Mouse (Mus musculus) heart, postnatal 14 days (tissue): Measurements from ENCODE around the gene Olfr740. TPM values are rescaled to one million over a fixed set of nuclear protein-coding genes. Genes with fewer than 3 reads are reported as not detected.

Experiments
- DNase-seq, 2 experiments: peaks; one replicate each; pipeline ENCODE4 v3.0.0; 2021 to 2022
- intact Hi-C: fragments of 180-260 bp; cut with DNase I; formaldehyde crosslinking; loops from one replicate; pipeline ENCODE4 v1.15.1; 2025
- long read RNA-seq, 2 experiments: library from polyadenylated mRNA; stranded (forward); transcript quantifications; one replicate each; pipeline ENCODE4 v2.0.0; 2021
- total RNA-seq, 2 experiments: library from RNA; stranded (reverse); gene quantifications; 2 replicates each; pipeline ENCODE4 v1.2.3; 2021

Gene Olfr740
- not detected for total RNA-seq
- long read RNA-seq, experiment 1: 0 reads
- long read RNA-seq, experiment 2: 0 reads

DNA sequence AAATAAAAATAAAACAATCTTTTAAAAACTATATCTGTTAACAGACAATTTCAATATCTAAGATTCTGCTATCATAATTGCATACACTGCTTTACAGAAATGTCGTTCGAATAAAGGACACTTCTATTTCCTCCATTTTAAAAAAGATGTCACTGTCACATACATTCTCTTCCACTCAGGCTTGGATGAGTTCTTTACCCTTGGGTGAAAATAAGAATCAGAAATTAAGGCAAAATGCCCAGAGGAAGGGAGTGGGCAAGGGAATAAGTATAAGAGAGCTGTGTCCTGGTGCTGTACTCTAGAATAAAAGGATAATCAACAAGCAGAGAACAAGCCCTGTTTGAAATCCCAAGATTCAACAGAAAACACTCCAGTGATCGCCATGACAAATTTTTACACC, at the start of gene Olfr740:
Olfr740 (plus strand) TSS at position 301 of the 400 bp plus-strand sequence.
- intact Hi-C loops: no loop called here
- DNase-seq: no peak

- DNase-seq: no peak
- intact Hi-C loops: no loop called here
Measured at GRCm38 (mm10) chr14:50407268-50407667, 38.1 kb upstream of the Olfr740 start, which contains the start of gene Olfr738. Gene Olfr738 (plus strand): TSS chr14:50407568.

DNA sequence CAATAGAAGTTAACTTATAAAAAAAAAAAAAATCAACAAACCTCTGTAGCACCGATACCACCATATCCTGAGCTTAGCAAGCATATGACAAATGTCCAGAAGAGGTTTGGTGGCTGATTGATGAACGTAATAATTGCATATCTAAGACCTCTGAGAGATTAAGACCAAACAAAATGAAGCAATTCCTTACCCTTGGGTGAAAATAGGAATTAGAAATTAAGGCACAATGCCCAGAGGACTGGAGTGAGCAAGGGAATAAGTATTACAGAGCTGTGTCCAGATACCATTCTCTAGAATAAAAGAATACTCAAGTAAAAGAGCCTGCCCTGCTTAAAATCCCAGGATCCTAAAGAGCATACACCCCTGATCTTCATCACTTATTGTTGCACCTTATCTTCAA, 27.0 kb upstream of the Olfr740 start, which contains the start of gene Olfr739:
Olfr739 (plus strand) TSS at position 301 of the 400 bp plus-strand sequence.
- no peak for DNase-seq
- intact Hi-C loops: no loop called here

- DNase-seq: no peak
- intact Hi-C loops: no loop called here
Measured at GRCm38 (mm10) chr14:50472438-50472837, 27.1 kb downstream of the Olfr740 start, which contains the start of gene Olfr741. Gene Olfr741 (plus strand): TSS chr14:50472738.

DNA sequence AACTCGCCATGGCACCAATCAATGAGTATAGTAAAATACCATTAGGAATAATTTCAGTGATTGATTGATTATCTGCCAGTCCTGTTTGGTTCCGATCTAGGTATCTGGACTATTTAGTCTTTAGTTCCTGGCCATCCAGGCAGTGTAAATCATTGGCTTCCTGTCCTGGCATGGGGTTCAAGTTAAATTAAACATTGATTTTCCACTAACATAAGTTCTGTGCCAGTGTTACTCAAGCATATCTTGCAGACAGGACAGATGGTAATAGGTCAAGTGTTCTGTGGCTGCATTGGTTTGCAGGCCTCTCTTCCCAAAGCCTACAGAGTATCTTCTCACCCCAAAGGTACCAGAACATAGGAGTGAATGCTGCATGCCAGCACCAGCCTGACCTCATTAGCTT, 33.1 kb downstream of the Olfr740 start:
- no peak for DNase-seq
- intact Hi-C loops: no loop called here

GRCm38 (mm10) chr14:50503300-50503699, 58.0 kb downstream of the Olfr740 start, which contains the start of gene Olfr742:
Gene Olfr742 (plus strand): TSS chr14:50503600.
- no peak for DNase-seq
- intact Hi-C loops: no loop called here

Other genes starting within 250 kb of the Olfr740 start
- gene Olfr731, start 203.7 kb upstream of the Olfr740 start, total RNA-seq: not detected
- not detected for gene Olfr732, start 161.3 kb upstream of the Olfr740 start, total RNA-seq
- not detected for gene Olfr733, start 144.0 kb upstream of the Olfr740 start, total RNA-seq
- not detected for gene Olfr734, start 118.8 kb upstream of the Olfr740 start, total RNA-seq
- not detected for gene Olfr735, start 96.7 kb upstream of the Olfr740 start, total RNA-seq
- gene Tlr11, start 87.6 kb upstream of the Olfr740 start, total RNA-seq: not detected
- not detected for gene Olfr736, start 64.4 kb upstream of the Olfr740 start, total RNA-seq
- not detected for gene Olfr738, start 38.0 kb upstream of the Olfr740 start, total RNA-seq
- not detected for gene Olfr739, start 26.9 kb upstream of the Olfr740 start, total RNA-seq
- gene Olfr741, start 27.2 kb downstream of the Olfr740 start, total RNA-seq: not detected
- gene Olfr742, start 58.1 kb downstream of the Olfr740 start, total RNA-seq: not detected
- gene Olfr743, start 76.3 kb downstream of the Olfr740 start, total RNA-seq: not detected
- gene Olfr744, start 169.3 kb downstream of the Olfr740 start, total RNA-seq: not detected
- not detected for gene Olfr745, start 193.8 kb downstream of the Olfr740 start, total RNA-seq
- gene Olfr746, start 201.5 kb downstream of the Olfr740 start, total RNA-seq: not detected
- not detected for gene Olfr747, start 247.7 kb downstream of the Olfr740 start, total RNA-seq